Mouse (Mus musculus): Measurements from ENCODE around the gene Phf21a.

Gene Phf21a

GRCm38 (mm10) chr2:92092817-92093216, at the start of gene Phf21a:
Gene Phf21a (plus strand): TSS chr2:92093117.
- DNase-seq (ENCODE audit: low read depth): no peak

- DNase-seq (ENCODE audit: low read depth): no peak
Measured at GRCm38 (mm10) chr2:92043285-92043684, 49.6 kb upstream of the Phf21a start.

GRCm38 (mm10) chr2:92047601-92048000, 45.3 kb upstream of the Phf21a start:
- DNase-seq (ENCODE audit: low read depth): no peak

GRCm38 (mm10) chr2:92048034-92048690, 44.8 kb upstream of the Phf21a start:
- DNase-seq (ENCODE audit: low read depth): no peak

GRCm38 (mm10) chr2:92052188-92052587, 40.7 kb upstream of the Phf21a start:
- no peak for DNase-seq (ENCODE audit: low read depth)

- no peak for DNase-seq (ENCODE audit: low read depth)
Measured at GRCm38 (mm10) chr2:92052754-92053153, 40.2 kb upstream of the Phf21a start.

GRCm38 (mm10) chr2:92055101-92055813, 37.7 kb upstream of the Phf21a start:
- peak; percentile 85 for DNase-seq (ENCODE audit: low read depth)

GRCm38 (mm10) chr2:92055831-92056236, 37.1 kb upstream of the Phf21a start:
- DNase-seq (ENCODE audit: low read depth): peak; percentile 50

GRCm38 (mm10) chr2:92056760-92057159, 36.2 kb upstream of the Phf21a start:
- no peak for DNase-seq (ENCODE audit: low read depth)

GRCm38 (mm10) chr2:92058469-92058868, 34.4 kb upstream of the Phf21a start:
- DNase-seq (ENCODE audit: low read depth): peak; percentile 62

- no peak for DNase-seq (ENCODE audit: low read depth)
Measured at GRCm38 (mm10) chr2:92058936-92059335, 34.0 kb upstream of the Phf21a start.

GRCm38 (mm10) chr2:92059481-92060220, 33.3 kb upstream of the Phf21a start:
- DNase-seq (ENCODE audit: low read depth): no peak

- DNase-seq (ENCODE audit: low read depth): no peak
Measured at GRCm38 (mm10) chr2:92060291-92060690, 32.6 kb upstream of the Phf21a start.

- no peak for DNase-seq (ENCODE audit: low read depth)
Measured at GRCm38 (mm10) chr2:92061337-92061736, 31.6 kb upstream of the Phf21a start.

GRCm38 (mm10) chr2:92063106-92063505, 29.8 kb upstream of the Phf21a start:
- no peak for DNase-seq (ENCODE audit: low read depth)

GRCm38 (mm10) chr2:92065269-92065888, 27.5 kb upstream of the Phf21a start:
- no peak for DNase-seq (ENCODE audit: low read depth)

GRCm38 (mm10) chr2:92065938-92066337, 27.0 kb upstream of the Phf21a start:
- DNase-seq (ENCODE audit: low read depth): no peak

GRCm38 (mm10) chr2:92066899-92067298, 26.0 kb upstream of the Phf21a start:
- DNase-seq (ENCODE audit: low read depth): no peak

GRCm38 (mm10) chr2:92067600-92067999, 25.3 kb upstream of the Phf21a start:
- DNase-seq (ENCODE audit: low read depth): no peak

- DNase-seq (ENCODE audit: low read depth): no peak
Measured at GRCm38 (mm10) chr2:92069630-92070029, 23.3 kb upstream of the Phf21a start.

- DNase-seq (ENCODE audit: low read depth): no peak
Measured at GRCm38 (mm10) chr2:92071143-92071542, 21.8 kb upstream of the Phf21a start.

GRCm38 (mm10) chr2:92076086-92076692, 16.7 kb upstream of the Phf21a start:
- no peak for DNase-seq (ENCODE audit: low read depth)
